Mouse (Mus musculus) embryonic facial prominence, embryonic 14.5 days (tissue): ENCODE measurements around the gene Calcr. TPM values are rescaled to one million over a fixed set of nuclear protein-coding genes. Genes with fewer than 3 reads are reported as not detected.

Experiments
- microRNA counts: library from miRNA; unstranded; fragments of <30 nt; microRNA quantifications from one replicate; lab custom pipeline; 2017
- microRNA-seq: library from miRNA; unstranded; fragments of <30 nt; microRNA quantifications from one replicate; pipeline ENCODE4, GENCODE M21; 2016; ENCODE audit warnings: borderline number of aligned reads
- polyA plus RNA-seq: library from polyadenylated mRNA; unstranded; fragments of >200 nt; fragmentation: Nextera tagmentation; extraction: Ambion mirVana; gene quantifications from 2 replicates; pipeline ENCODE4 v1.2.1, GENCODE M21; 2014

The Calcr gene
- polyA plus RNA-seq, 1 experiment from 2014 or later: 0.81 TPM

MicroRNAs encoded within 50 kb of the gene (microRNA counts, 519-probe panel; counts per million panel counts)
- microRNA mmu-miR-489 (lab: Ali Mortazavi, UCI): 918 counts per million, percentile 2 among the panel's probes with 10 or more counts
- microRNA mmu-miR-653 (lab: Ali Mortazavi, UCI): 19.3 counts per million

Small RNAs within 50 kb of the gene (microRNA-seq; reads per million reads assigned to microRNA genes)
- gene Mir489 (not detected), gene Mir653 (2.2 reads per million, percentile 8 among the genes with 10 or more reads in this experiment)

Other genes with a start within 250 kb of the Calcr start
- 3.5 TPM in 2 replicates for gene Tfpi2, start 224.2 kb upstream of the Calcr start, polyA plus RNA-seq
- gene Gngt1, start 229.1 kb upstream of the Calcr start, polyA plus RNA-seq: 0.24 TPM in 1 of 2 replicates, not detected in the other
- 86.6 and 96.9 TPM in 2 replicates for gene Gng11, start 239.2 kb upstream of the Calcr start, polyA plus RNA-seq